Mouse (Mus musculus): Measurements from ENCODE around the gene Dll1. TPM values are rescaled to one million over a fixed set of nuclear protein-coding genes. Genes with fewer than 3 reads are reported as not detected.

Gene Dll1
- 57.4 and 65.5 TPM in 2 replicates for polyA plus RNA-seq (2015; fragmentation: Nextera tagmentation; extraction: Ambion mirVana)

GRCm38 (mm10) chr17:15376494-15377181 lies at the start of gene Dll1:
Dll1 (minus strand) TSS chr17:15376872.
- peak within 1 kb of the TSS; percentile 94 for H3K4me3 ChIP-seq
- H3K4me1 ChIP-seq: peaks cover 76% of the 10 kb centered on the region
- H3K36me3 ChIP-seq (ENCODE audit: poor library complexity, severe bottlenecking): peaks cover 11% of the 10 kb centered on the region
- H3K9ac ChIP-seq: peak within 1 kb of the TSS; percentile 97
- ATAC-seq: peak; percentile 56
- peak within 1 kb of the TSS; percentile 89 for H3K4me2 ChIP-seq
- WGBS: 0% methylated on average over 36 of the region's 36 CpGs
- peak within 1 kb of the TSS; percentile 98 for H3K27ac ChIP-seq
- H3K9me3 ChIP-seq (replicated peaks): no peaks in the 10 kb centered on the region
- no peaks in the 10 kb centered on the region for H3K27me3 ChIP-seq

- no peaks in the 10 kb centered on the region for H3K27me3 ChIP-seq
- WGBS: 92% methylated on average over 3 of the region's 3 CpGs
Measured at GRCm38 (mm10) chr17:15425931-15426330, 49.3 kb upstream of the Dll1 start.

GRCm38 (mm10) chr17:15423080-15423765 lies 46.6 kb upstream of the Dll1 start:
- no peak for ATAC-seq
- WGBS: 78% methylated on average over 8 of the region's 8 CpGs
- Histone ChIP-seq H3K27ac (no peak overlapping the region), H3K4me2 (no peak overlapping the region), H3K27me3 (no peaks in the 10 kb centered on the region), H3K9ac (no peak overlapping the region), H3K9me3 (replicated peaks) (no peaks in the 10 kb centered on the region), H3K36me3 (ENCODE audit: poor library complexity, severe bottlenecking) (peaks cover 95% of the 10 kb centered on the region), H3K4me1 (0 out of 2 replicates have a peak, but pooled peaks cover 6% of the 10 kb centered on the region), H3K4me3 (no peak overlapping the region)

More at GRCm38 (mm10) chr17:15425931-15426330, 49.3 kb upstream of the Dll1 start:
- Histone ChIP-seq H3K4me3 (no peak overlapping the region), H3K36me3 (ENCODE audit: poor library complexity, severe bottlenecking) (peaks cover 95% of the 10 kb centered on the region), H3K4me2 (no peak overlapping the region), H3K9ac (no peak overlapping the region), H3K27ac (no peak overlapping the region), H3K9me3 (replicated peaks) (no peaks in the 10 kb centered on the region), H3K4me1 (peaks cover 10% of the 10 kb centered on the region; the same call in 1 of the 2 replicates)
- ATAC-seq: no peak

DNA sequence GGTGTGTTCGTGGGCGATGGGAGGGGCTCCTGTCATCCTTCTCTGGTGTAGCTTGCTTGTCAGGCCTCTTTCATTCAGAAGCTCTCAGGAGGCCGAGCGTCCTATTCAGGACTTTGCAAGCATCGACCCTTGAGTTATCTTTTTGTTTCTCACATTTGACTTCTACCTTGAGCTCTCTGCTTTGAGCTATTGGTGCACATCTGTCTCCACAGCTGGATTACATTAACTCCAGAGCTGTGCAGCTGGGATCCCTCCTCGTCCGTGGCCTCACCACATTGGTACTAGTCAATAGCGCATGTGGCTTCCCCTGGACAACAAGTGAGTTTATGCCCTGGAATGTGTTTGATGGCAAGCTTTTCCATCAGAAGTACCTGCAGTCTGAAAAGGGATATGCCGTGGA lies 46.0 kb upstream of the Dll1 start:
- ATAC-seq: no peak
- H3K27ac ChIP-seq: no peak overlapping the region
- H3K4me1 ChIP-seq: 0 out of 2 replicates have a peak, but pooled peaks cover 6% of the 10 kb centered on the region
- no peak overlapping the region for H3K4me3 ChIP-seq
- no peaks in the 10 kb centered on the region for H3K27me3 ChIP-seq
- no peaks in the 10 kb centered on the region for H3K9me3 ChIP-seq (replicated peaks)
- no peak overlapping the region for H3K4me2 ChIP-seq
- 93% methylated on average over 9 of the region's 9 CpGs for WGBS
- H3K9ac ChIP-seq: no peak overlapping the region
- peaks cover 95% of the 10 kb centered on the region for H3K36me3 ChIP-seq (ENCODE audit: poor library complexity, severe bottlenecking)

DNA sequence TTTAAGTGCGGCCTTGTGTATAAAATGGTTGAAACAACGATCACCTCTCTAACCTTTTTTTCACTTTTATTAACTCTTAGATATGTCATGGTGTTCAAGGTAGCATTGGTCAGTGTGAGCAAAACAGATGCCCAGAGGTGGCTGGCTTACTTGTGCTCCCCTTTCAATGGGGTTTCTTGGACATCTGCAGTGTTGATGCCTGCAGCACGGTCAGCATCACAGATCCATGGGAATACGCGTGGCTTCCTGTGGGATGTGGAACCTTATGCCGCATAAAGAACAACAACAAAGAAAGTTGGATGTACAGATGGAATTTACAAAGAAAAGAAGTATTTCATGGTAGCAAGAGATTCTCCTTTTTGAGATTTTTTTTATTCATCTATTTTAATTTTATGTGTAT lies 44.8 kb upstream of the Dll1 start:
- ATAC-seq: no peak
- 97% methylated on average over 6 of the region's 6 CpGs for WGBS

GRCm38 (mm10) chr17:15420021-15420603 lies 43.4 kb upstream of the Dll1 start:
- Histone ChIP-seq H3K9ac (no peak overlapping the region), H3K4me2 (no peak overlapping the region), H3K4me1 (0 out of 2 replicates have a peak, but pooled peaks cover 6% of the 10 kb centered on the region), H3K9me3 (replicated peaks) (no peaks in the 10 kb centered on the region), H3K36me3 (ENCODE audit: poor library complexity, severe bottlenecking) (peaks cover 97% of the 10 kb centered on the region), H3K27me3 (no peaks in the 10 kb centered on the region), H3K4me3 (no peak overlapping the region), H3K27ac (no peak overlapping the region)
- WGBS: 87% methylated on average over 8 of the region's 8 CpGs
- peak; percentile 68; the same call in 1 of the 2 replicates for ATAC-seq

More for the DNA sequence above, 44.8 kb upstream of the Dll1 start:
- H3K4me1 ChIP-seq: 0 out of 2 replicates have a peak, but pooled peaks cover 6% of the 10 kb centered on the region
- no peak overlapping the region for H3K4me3 ChIP-seq
- H3K4me2 ChIP-seq: no peak overlapping the region
- peaks cover 97% of the 10 kb centered on the region for H3K36me3 ChIP-seq (ENCODE audit: poor library complexity, severe bottlenecking)
- H3K9ac ChIP-seq: no peak overlapping the region
- H3K27me3 ChIP-seq: no peaks in the 10 kb centered on the region
- no peaks in the 10 kb centered on the region for H3K9me3 ChIP-seq (replicated peaks)
- no peak overlapping the region for H3K27ac ChIP-seq

DNA sequence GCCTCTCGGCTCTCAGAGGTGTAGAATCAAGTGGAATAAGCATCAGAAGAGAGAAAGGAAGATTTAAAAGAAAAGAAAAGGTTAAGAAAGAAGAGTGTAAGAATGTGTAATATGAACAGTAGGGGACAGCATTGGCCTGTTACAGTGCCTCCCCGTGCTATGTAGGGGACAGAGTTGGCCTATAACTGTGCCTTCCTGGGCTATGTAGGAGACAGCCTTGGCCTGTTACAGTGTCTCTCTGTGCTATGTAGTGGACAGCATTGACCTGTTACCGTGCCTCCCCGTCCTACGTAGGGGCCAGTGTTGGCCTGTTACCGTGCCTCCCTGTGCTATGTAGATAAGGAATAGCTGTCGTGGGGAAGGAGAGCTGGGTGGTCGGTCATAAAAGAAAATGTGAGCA lies 42.9 kb upstream of the Dll1 start:
- Histone ChIP-seq H3K9ac (no peak overlapping the region), H3K27ac (no peak overlapping the region), H3K9me3 (replicated peaks) (no peaks in the 10 kb centered on the region), H3K4me2 (no peak overlapping the region), H3K36me3 (ENCODE audit: poor library complexity, severe bottlenecking) (peaks cover 97% of the 10 kb centered on the region), H3K4me3 (no peak overlapping the region), H3K27me3 (no peaks in the 10 kb centered on the region), H3K4me1 (0 out of 2 replicates have a peak, but pooled peaks cover 6% of the 10 kb centered on the region)
- 87% methylated on average over 8 of the region's 8 CpGs for whole genome bisulfite sequencing
- ATAC-seq: 0 out of 2 replicates have a peak, but pooled peaks have one; percentile 33

DNA sequence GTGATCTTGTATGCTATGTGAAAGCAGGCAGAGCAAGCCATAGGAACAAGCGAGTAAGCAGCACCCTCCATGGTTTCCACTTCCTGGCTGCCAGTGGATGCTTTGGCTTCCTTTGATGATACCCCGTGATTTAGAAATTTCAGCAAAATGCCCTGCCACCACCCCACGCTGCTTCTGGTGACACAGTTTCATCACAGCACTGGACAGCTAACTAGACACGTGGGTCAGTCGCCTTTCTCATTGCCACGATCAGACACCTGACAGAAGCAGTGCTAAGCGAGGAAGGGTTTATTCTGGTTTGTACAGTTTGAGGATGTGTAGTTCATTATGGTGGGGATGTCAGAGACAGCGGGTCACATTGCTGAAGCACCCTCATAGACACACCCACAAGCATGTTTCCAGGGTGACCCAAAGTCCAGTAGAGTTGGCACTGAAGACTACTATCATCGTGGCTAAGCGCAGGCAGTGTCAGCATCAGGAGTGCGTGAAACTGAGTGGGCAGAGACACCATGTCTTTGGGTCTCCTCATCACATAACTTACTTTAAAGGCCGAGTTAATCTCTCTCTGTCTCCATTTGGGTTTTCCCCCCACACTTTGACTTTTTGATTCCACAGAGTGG lies 40.0 kb upstream of the Dll1 start:
- Histone ChIP-seq H3K9ac (no peak overlapping the region), H3K4me1 (no peaks in the 10 kb centered on the region), H3K36me3 (ENCODE audit: poor library complexity, severe bottlenecking) (peaks cover 95% of the 10 kb centered on the region), H3K27me3 (no peaks in the 10 kb centered on the region), H3K4me2 (no peak overlapping the region), H3K9me3 (replicated peaks) (no peaks in the 10 kb centered on the region), H3K4me3 (no peak overlapping the region), H3K27ac (no peak overlapping the region)
- no peak for ATAC-seq
- WGBS: 92% methylated on average over 12 of the region's 12 CpGs

- H3K4me2 ChIP-seq: no peak overlapping the region
- H3K9ac ChIP-seq: no peak overlapping the region
- peaks cover 95% of the 10 kb centered on the region for H3K36me3 ChIP-seq (ENCODE audit: poor library complexity, severe bottlenecking)
- no peak for ATAC-seq
- H3K27me3 ChIP-seq: no peaks in the 10 kb centered on the region
- WGBS: 100% methylated on average over 1 of the region's 1 CpGs
- no peak overlapping the region for H3K4me3 ChIP-seq
- no peaks in the 10 kb centered on the region for H3K9me3 ChIP-seq (replicated peaks)
- no peak overlapping the region for H3K27ac ChIP-seq
- H3K4me1 ChIP-seq: no peaks in the 10 kb centered on the region
Measured at GRCm38 (mm10) chr17:15410861-15411260, 34.2 kb upstream of the Dll1 start.

DNA sequence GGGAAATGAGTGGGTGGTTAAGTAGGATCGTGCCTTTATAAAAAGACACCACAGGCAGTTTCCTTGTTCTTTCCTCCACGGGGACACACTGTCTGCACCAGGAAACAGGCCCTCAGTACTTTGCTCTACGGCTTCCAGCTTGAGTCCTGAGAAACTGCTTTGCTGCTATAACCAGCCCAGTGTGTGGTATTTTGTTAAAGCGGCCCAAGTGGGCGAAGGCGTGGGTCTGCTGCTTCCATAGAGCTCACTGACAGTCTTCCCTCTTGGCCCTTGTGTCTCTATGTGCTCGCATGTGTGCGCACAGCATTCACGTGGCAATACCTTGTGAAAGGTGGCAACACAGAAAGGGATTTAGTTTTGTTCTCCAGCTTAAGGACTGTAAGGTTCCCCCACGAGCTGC lies 32.6 kb upstream of the Dll1 start:
- Histone ChIP-seq H3K4me2 (no peak overlapping the region), H3K4me1 (no peaks in the 10 kb centered on the region), H3K27ac (no peak overlapping the region), H3K9me3 (replicated peaks) (no peaks in the 10 kb centered on the region), H3K27me3 (no peaks in the 10 kb centered on the region), H3K36me3 (ENCODE audit: poor library complexity, severe bottlenecking) (peaks cover 94% of the 10 kb centered on the region), H3K9ac (no peak overlapping the region), H3K4me3 (no peak overlapping the region)
- WGBS: 89% methylated on average over 10 of the region's 10 CpGs
- no peak for ATAC-seq

- no peak overlapping the region for H3K27ac ChIP-seq
- no peak for ATAC-seq
- peaks cover 97% of the 10 kb centered on the region for H3K36me3 ChIP-seq (ENCODE audit: poor library complexity, severe bottlenecking)
- H3K4me2 ChIP-seq: no peak overlapping the region
- H3K27me3 ChIP-seq: no peaks in the 10 kb centered on the region
- H3K9ac ChIP-seq: no peak overlapping the region
- H3K4me3 ChIP-seq: no peak overlapping the region
- 94% methylated on average over 2 of the region's 2 CpGs for WGBS
- H3K4me1 ChIP-seq: no peaks in the 10 kb centered on the region
- H3K9me3 ChIP-seq (replicated peaks): no peaks in the 10 kb centered on the region
Measured at GRCm38 (mm10) chr17:15406576-15406975, 29.9 kb upstream of the Dll1 start.

DNA sequence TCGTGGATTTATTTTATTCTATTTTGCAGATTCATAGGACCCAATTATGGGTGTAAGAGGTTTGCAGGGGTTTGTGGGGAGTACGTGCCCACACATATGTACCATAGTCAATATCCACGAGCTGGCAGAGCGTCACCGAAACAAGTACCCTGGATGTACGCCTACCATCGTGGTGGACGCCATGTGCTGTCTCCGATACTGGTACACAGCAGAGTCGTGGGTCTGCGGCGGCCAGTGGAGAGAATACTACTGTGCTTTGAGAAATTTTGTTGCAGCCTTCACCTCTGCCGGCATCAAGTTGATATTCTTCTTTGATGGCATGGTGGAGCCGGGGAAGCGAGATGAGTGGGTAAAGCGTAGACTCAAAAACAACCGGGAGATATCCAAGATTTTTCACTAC lies 25.0 kb upstream of the Dll1 start:
- H3K4me3 ChIP-seq: no peak overlapping the region
- H3K4me2 ChIP-seq: no peak overlapping the region
- no peaks in the 10 kb centered on the region for H3K27me3 ChIP-seq
- no peak for ATAC-seq
- 97% methylated on average over 17 of the region's 17 CpGs for WGBS
- peaks cover 50% of the 10 kb centered on the region for H3K36me3 ChIP-seq (ENCODE audit: poor library complexity, severe bottlenecking)
- peaks cover 21% of the 10 kb centered on the region for H3K4me1 ChIP-seq
- H3K27ac ChIP-seq: no peak overlapping the region
- H3K9ac ChIP-seq: no peak overlapping the region
- no peaks in the 10 kb centered on the region for H3K9me3 ChIP-seq (replicated peaks)

Data from forebrain, embryonic 13.5 days (tissue).